Mouse (Mus musculus) heart, postnatal 14 days (tissue): ENCODE results near the gene Cd151. TPM values are rescaled to one million over a fixed set of nuclear protein-coding genes. Genes with fewer than 3 reads are reported as not detected.

Experiments used
- DNase-seq, 2 experiments: peaks; one replicate each; pipeline ENCODE4 v3.0.0; 2021 to 2022
- intact Hi-C: fragments of 180-260 bp; cut with DNase I; formaldehyde crosslinking; loops from one replicate; pipeline ENCODE4 v1.15.1; 2025
- total RNA-seq, 2 experiments: library from RNA; stranded (reverse); gene quantifications; 2 replicates each; pipeline ENCODE4 v1.2.3; 2021

Gene Cd151
- total RNA-seq, 2 experiments from 2014 or later: 258 to 268 TPM

DNA sequence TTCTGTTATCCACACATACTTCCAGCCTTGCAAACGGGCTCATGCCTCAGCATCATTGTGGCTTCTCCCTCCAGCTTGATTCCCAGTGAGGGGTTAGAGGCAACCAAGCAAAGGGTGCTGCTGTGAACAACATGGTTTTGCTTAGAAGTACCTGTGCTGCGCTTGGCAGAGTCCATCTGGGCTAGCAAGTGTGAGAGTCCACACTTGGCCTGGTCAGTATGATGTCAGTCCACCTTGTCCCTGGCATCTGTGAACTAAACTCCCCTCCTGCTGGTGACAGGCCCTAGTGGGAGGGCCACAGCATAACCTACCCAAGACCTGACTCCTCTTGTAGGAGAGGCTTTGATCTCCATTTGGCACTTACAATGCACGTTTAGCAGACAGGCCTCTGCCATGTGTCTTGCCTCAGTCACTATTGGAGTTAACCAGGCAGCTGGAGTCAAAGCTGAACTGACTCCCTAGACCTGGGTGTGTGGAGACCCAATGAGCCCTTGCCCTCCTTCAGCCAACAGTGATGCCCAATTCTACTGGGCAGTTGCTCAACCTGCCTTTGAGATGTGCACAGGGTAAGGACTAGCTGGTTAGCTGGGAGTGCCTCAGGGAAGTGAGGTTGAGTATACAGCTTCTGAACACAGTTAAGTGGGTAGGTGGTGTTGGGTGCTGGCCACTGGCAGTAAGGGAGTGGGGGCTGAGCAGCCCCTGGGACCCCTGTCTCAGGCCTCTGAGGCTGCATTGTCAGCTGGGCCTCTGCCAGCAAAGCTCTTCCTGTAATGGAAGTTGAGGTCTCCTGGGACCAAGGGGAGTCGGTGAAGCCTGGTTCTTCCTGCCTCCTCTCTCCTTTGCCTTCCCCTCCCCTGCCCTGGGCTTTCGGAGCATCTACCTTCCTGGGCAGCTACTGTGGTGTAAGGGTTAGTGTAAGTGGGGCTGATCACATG, 17.3 kb downstream of the Cd151 start:
- intact Hi-C loops: no loop called here
- peak in 1 of 2 experiments; percentile 27 for DNase-seq

DNA sequence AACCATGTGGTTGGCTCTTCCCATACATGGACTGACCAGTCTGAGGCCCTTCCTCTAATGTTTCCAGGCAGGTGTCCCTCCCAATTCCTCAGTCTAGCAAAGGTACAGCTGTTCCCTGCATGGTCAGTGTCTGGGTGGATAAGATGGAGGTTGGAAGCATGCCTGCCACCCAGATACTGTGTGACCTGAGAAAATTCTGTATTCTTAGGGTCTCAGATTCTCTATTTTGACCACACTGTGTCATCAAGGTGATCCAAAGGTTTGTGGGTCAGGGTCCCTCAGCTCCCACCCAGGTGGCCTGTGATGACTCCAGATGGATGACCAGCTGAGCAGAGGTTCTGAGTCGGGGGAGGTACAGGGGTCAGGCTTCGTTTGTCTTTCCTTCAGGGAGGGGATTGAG, 18.0 kb downstream of the Cd151 start:
- no peak for DNase-seq
- intact Hi-C loops: no loop called here

GRCm38 (mm10) chr7:141485606-141486005, 18.4 kb downstream of the Cd151 start:
- intact Hi-C loops: no loop called here
- no peak for DNase-seq

GRCm38 (mm10) chr7:141486239-141486638, 19.0 kb downstream of the Cd151 start:
- intact Hi-C loops: no loop called here
- DNase-seq: no peak

DNA sequence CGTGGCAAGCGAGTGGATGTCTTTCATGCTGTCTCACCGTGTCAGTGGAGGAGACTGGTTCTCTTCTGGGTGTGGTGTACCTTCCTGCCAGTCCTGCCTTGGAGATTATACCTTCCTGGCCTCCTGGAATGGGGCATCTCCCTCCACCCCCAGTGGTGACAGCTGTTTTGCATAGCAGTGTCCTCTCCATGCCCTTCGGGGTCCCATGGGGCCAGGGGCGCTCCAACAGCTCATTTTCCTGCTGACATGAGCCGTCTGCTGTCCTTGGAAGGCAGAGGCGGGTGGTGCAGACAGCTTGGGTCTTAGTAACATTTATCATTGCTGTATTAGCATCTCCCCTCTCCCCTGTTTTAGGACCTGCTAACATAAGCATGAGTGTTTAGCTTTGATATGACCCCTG, 19.9 kb downstream of the Cd151 start:
- no peak for DNase-seq
- intact Hi-C loops: no loop called here

DNA sequence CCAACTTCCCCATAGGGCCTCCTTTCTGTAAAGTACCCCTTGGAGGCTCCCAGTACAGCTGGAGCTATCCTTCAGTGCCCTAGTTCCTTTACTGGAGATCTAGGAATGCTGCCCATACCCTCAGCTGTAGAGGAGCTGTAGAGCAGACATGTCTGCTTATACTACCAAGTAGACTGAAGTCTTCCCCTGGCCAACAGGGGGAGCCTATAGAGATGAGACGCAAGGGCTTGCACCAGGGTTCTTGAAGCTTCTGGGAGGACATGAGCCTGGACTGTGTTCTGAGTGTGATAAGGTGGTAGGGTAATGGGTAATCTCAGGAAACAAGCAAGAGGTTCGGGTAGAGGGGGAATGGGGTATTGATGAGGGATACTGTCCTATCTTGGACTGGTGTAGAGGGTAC, 24.0 kb downstream of the Cd151 start:
- intact Hi-C loops: no loop called here
- no peak for DNase-seq

DNA sequence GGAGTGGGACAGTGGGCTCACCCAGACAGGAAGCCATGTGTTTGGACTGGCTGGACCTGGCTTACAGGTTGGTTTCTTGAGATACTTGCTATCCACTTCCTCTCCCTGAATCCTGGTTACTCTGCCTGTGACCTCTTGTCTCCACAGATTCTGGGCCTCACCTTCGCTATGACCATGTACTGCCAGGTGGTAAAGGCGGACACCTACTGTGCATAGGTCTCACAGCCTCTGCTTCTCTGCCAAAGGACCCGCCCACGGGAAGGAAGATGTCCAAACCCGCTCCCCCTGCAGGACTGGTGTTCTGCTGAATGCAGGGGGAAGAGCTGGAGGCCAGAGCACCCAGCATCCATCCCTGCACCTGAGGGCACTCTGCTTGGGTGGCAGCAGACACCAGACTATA, 25.5 kb downstream of the Cd151 start:
- no peak for DNase-seq
- intact Hi-C loops: no loop called here

- intact Hi-C loops: no loop called here
- no peak for DNase-seq
Observed at GRCm38 (mm10) chr7:141493729-141494128, 26.5 kb downstream of the Cd151 start.

DNA sequence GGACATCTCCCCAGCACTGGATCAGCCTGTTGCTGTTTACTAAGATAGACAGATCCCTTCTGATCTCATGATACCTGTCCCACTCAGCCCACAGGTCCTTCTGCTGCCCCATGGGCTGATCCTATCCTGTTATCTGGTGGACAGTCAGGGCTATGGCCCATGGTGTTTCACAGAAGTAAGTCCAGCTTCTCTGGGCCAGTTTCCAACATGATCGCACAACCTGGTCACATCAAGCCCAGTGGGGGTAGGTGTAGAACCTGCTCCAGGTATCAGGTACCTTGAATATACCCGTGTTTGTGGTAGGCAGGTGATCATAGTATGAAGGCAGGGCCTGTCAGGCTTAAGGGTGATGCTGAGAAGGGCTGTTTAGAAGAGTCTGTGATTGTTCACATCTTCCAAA, 28.2 kb downstream of the Cd151 start:
- intact Hi-C loops: no loop called here
- DNase-seq: no peak

DNA sequence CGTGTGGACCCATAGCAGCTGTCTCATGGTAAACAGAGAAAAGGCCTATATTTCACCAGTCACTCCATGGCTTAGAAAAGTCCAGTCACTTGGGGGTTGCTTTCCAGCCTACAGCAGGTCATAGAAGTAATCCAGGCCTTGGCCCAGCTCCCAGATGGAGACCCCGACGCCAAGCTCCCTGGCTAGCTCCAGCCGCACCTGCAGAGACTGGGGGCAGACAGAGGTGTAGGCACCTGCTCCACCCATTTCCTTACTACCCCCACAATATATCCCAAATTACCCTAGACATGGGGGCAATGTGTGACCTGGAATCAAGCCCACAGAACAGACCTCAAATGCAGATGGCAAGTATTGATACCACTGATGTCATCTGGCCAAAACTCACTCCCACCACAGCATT, 28.7 kb downstream of the Cd151 start:
- intact Hi-C loops: no loop called here

DNA sequence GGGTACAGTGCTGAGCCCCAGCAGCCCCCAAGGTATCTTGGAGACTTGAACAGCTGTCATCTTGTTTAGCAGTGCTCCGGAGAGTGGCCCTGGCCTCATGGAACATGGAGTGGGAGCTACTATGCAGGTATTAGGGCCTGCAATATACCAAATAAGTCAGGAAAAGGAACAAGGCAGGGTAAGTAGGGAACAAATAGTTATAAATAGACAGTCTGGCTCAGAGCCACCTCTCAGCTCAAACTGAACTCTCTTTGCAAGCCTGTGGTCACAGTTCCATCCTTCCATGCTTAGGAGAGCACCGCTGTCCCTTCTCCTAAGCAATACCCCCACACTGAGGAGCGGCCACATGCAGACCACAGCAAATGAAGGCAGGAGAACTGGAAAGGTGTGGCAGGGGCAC, 30.4 kb downstream of the Cd151 start:
- intact Hi-C loops: no loop called here
- DNase-seq: peak; percentile 20 to 39

More for the DNA sequence above, 28.7 kb downstream of the Cd151 start:
- no peak for DNase-seq

- no peak for DNase-seq
- intact Hi-C loops: no loop called here
Observed at GRCm38 (mm10) chr7:141501820-141502555, 34.8 kb downstream of the Cd151 start.

DNA sequence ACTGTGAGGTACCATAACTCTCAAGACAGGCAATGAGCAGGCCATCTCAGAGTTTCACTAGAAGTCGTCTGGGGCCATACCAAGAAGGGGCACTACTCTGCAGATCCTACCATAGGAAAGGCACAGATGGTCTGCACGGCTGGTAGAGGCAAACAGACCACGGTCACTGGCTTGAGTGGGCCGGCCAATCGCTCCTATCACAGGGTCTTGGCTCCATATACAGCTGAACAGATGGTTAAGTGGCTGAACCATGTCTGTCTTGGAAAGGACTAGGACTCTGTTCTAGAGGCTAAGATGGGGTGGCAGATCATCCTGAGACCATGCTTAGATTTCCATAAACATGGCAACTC, 35.3 kb downstream of the Cd151 start:
- intact Hi-C loops: no loop called here

GRCm38 (mm10) chr7:141506278-141506677, 39.1 kb downstream of the Cd151 start:
- DNase-seq: no peak
- intact Hi-C loops: no loop called here

More for the DNA sequence above, 35.3 kb downstream of the Cd151 start:
- no peak for DNase-seq

DNA sequence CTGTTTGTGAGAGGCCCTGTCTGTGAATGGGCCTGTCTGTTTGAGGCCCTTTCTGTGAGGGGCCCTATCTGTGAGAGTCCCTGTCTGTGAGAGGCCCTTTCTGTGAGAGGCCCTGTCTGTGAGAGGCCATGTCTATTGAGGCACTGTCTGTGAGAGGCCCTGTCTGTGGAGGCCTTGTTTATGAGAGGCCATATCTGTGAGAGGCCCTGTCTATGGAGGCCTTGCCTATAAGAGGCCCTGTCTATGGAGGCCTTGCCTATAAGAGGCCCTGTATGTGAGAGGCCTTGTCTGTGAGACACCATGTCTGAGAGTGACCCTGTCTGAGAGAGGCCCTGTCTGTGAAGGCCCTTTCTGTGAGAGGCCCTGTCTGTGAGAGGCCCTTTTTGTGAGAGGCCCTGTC, 41.0 kb downstream of the Cd151 start:
- intact Hi-C loops: no loop called here
- no peak for DNase-seq

DNA sequence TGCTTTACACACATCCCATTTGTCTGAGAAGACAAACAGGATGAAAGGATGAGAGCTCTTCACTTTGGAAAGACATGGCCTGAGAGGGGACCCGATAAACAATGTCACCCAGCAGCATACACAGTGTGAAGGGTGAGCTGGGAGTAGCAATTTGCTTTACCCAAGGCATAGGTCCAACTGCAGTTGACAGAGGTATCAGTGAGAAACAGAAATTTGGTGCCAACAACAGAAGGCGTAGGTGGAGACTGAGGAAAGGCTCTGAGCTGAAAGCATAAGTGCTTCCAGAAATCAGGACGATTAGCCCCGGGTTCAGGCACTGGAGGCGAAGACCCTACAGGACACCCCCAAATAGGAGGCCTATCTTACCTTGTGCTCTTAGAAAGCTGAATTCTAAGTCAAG, 43.0 kb downstream of the Cd151 start:
- intact Hi-C loops: no loop called here
- no peak for DNase-seq

- intact Hi-C loops: no loop called here
- peak; percentile 27 to 47 for DNase-seq
Observed at GRCm38 (mm10) chr7:141510681-141511191, 43.5 kb downstream of the Cd151 start.

GRCm38 (mm10) chr7:141517638-141518037, 50.4 kb downstream of the Cd151 start:
- DNase-seq: peak in 1 of 2 experiments; percentile 14
- intact Hi-C loops: no loop called here

DNA sequence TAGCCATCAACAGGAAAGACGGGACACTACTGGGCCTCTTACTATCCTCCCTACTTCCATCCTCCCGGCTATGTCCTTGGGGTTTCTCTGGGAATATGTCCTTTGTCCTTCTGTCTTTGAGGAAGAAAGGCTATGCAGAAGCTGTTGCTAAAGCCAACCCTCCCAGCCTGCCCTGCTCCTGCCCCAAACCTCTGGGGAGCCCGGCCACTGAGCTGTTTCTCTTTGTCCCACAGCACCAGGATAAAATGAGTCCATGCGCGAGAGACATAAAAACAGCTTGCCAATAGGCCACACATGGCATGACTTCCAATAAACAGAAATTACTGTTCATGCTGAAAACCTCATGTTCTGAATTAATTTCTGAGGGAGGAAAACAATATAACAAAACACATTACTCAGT, 51.1 kb downstream of the Cd151 start:
- DNase-seq: no peak
- intact Hi-C loops: no loop called here

- no peak for DNase-seq
Observed at GRCm38 (mm10) chr7:141518926-141519325, 51.7 kb downstream of the Cd151 start.

GRCm38 (mm10) chr7:141519795-141520194, 52.6 kb downstream of the Cd151 start:
- intact Hi-C loops: loop anchor here (10.0 kb wide), 1 partner anchor 285 kb away; no protein-coding TSS in a partner anchor
- DNase-seq: no peak

More at GRCm38 (mm10) chr7:141518926-141519325, 51.7 kb downstream of the Cd151 start:
- intact Hi-C loops: no loop called here
